Mouse (Mus musculus): Measurements from ENCODE around the gene Agpat3. TPM values are rescaled to one million over a fixed set of nuclear protein-coding genes. Genes with fewer than 3 reads are reported as not detected.

The Agpat3 gene
- polyA plus RNA-seq, 1 experiment = 247 TPM

DNA sequence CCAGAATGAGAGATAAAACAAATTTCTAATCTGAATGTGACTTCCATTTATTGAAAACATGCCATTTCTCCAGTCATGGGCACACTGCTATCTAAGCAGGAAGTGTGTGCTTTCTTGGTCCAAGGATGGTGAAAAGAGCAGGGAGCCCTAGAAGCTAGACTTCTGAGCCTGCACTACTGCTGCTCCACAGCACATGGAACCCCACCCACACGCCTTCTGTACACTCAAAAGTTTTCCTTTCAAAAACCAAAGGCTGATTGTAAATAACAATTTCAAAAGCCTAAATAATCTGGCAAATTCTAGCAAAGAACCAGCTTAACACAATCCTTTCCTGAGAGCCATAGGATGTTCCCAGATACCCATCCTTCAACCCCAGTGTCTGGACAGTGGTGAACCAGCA is 132.8 kb downstream of the Agpat3 start:
- Histone ChIP-seq H3K4me3 (replicated peaks; ENCODE audit: extremely low read depth, low read depth, low read length) (no peak overlapping the region), H3K4me1 (ENCODE audit: control insufficient read depth, insufficient read depth, low read length) (no peaks in the 10 kb centered on the region)
- no peak for TF ChIP-seq CTCF (IDR thresholded peaks at IDR 0.05; ENCODE audit: insufficient read depth, low read length)
- TF ChIP-seq POLR2A (IDR thresholded peaks at IDR 0.05; ENCODE audit: borderline replicate concordance, extremely low read depth, low read depth, low read length) = no peak
- DNase-seq = no peak
- WGBS = 97% methylated on average over 1 of the region's 1 CpGs

Other genes starting within 250 kb of the Agpat3 start
- 105 and 113 TPM in 2 replicates for gene D10Jhu81e, start 182.7 kb downstream of the Agpat3 start, polyA plus RNA-seq (2012; rRNA removed)
- gene Pwp2, start 167.3 kb downstream of the Agpat3 start, polyA plus RNA-seq (2012; rRNA removed) = 6.7 and 8.7 TPM in 2 replicates
- gene Trappc10, start 107.8 kb downstream of the Agpat3 start, polyA plus RNA-seq (2012; rRNA removed) = 45.4 and 50.0 TPM in 2 replicates
- gene Rrp1, start 60.6 kb upstream of the Agpat3 start, polyA plus RNA-seq (2012; rRNA removed) = 57.4 and 82.5 TPM in 2 replicates
- 51.9 and 62.7 TPM in 2 replicates for gene Cstb, start 73.2 kb upstream of the Agpat3 start, polyA plus RNA-seq (2012; rRNA removed)
- 20.4 and 21.5 TPM in 2 replicates for gene Pdxk, start 112.5 kb upstream of the Agpat3 start, polyA plus RNA-seq (2012; rRNA removed)
- gene Olfr1358, start 164.9 kb upstream of the Agpat3 start, polyA plus RNA-seq (2012; rRNA removed) = not detected in 2 replicates
- gene Ilvbl, start 221.9 kb upstream of the Agpat3 start, polyA plus RNA-seq (2012; rRNA removed) = 32.5 and 35.5 TPM in 2 replicates
- gene Syde1, start 239.5 kb upstream of the Agpat3 start, polyA plus RNA-seq (2012; rRNA removed) = 67.0 and 68.6 TPM in 2 replicates